In the genomic region with DNA sequence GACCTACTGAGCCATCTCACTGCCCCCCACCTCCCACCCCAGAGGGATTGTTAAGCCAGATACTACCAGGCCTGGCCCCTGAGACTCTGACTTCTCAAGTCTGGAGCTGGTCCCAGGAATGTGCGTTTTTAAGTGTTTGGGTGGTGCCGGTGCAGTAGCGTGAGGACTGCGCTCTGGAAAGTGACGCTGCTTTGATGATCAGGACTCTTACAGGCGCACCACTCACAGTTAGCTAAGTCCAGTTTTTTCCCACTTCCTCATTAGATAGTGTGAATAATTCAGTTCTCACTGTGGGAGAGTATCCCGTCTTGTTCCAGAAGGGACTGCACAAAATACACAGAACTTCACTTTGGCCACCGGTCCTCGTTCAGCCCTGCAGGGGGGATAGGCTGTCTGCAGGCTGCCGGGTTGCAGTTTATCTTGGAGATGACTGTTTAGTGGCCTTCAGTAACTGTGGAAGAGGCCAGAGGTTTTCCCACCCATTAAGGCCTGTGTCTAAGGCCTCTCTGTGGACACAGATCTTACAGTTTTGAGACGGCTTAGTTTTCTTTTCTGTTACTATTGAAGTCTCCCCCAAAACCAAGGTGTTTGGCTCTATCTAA, we compare ENCODE assay signal across 14 mouse cellular contexts.
DNase-seq lines count a peak whose midpoint lies in the region; ATAC-seq and TF ChIP-seq lines count a peak whose summit lies in the region.
"Had no signal": no experiment of that assay in that cellular context is flagged by ENCODE, and none has a peak within 500 bp of the region (broad histone marks: within the 10 kb centered on the region; RNA-seq: fewer than 3 reads in every experiment).

No protein-coding gene starts in this region.

- H3K4me2 ChIP-seq in embryonic facial prominence, embryonic 14.5 days (ENCODE audit: low read depth, low read length), result no peak overlapping the region
- no peak overlapping the region for H3K4me2 ChIP-seq in lung, embryonic 14.5 days
- no peak overlapping the region for H3K4me2 ChIP-seq in stomach, embryonic 14.5 days (replicated peaks; ENCODE audit: low read depth, low read length)
- H3K4me2 ChIP-seq: liver, embryonic 12.5 days; midbrain, embryonic 15.5 days had no signal

- DNase-seq in embryonic facial prominence, embryonic 14.5 days (ENCODE audit: low spot score), result peak; percentile 22
- DNase-seq in embryonic facial prominence, embryonic 10.5 days (ENCODE audit: low spot score), result no peak
- peak; percentile 70 for DNase-seq in lung, embryonic 14.5 days
- DNase-seq in lung, postnatal 25 days (ENCODE audit: low spot score), result no peak
- peak; percentile 37 to 47 for DNase-seq in heart, postnatal 10 days
- no peak for DNase-seq in gastrocnemius, postnatal 4 days (ENCODE audit: low spot score in 2 of 2)
- no peak for DNase-seq in B cell, adult 2 months
- DNase-seq: kidney, adult 8-10 months; layer of hippocampus, postnatal 36 days; spleen, adult 18-20 months; thymus, postnatal 14 days had no signal

- no peak overlapping the region for H3K4me3 ChIP-seq in embryonic facial prominence, embryonic 14.5 days (ENCODE audit: low read depth, low read length)
- no peak overlapping the region for H3K4me3 ChIP-seq in embryonic facial prominence, embryonic 10.5 days
- no peak overlapping the region for H3K4me3 ChIP-seq in lung, embryonic 14.5 days (ENCODE audit: low read depth, low read length)
- H3K4me3 ChIP-seq in stomach, embryonic 14.5 days (ENCODE audit: low read depth, low read length), result no peak overlapping the region
- H3K4me3 ChIP-seq: liver, embryonic 12.5 days; midbrain, embryonic 15.5 days had no signal

- H3K27ac ChIP-seq in embryonic facial prominence, embryonic 14.5 days (replicated peaks; ENCODE audit: low read depth, low read length), result no peak overlapping the region; the same call in 1 of the 2 replicates
- H3K27ac ChIP-seq in embryonic facial prominence, embryonic 10.5 days (replicated peaks), result no peak overlapping the region
- H3K27ac ChIP-seq in lung, embryonic 14.5 days (ENCODE audit: low read depth), result peak overlapping the region; percentile 75
- no peak overlapping the region for H3K27ac ChIP-seq in stomach, embryonic 14.5 days (ENCODE audit: low read length)
- H3K27ac ChIP-seq: liver, embryonic 12.5 days; midbrain, embryonic 15.5 days had no signal

- H3K36me3 ChIP-seq in embryonic facial prominence, embryonic 14.5 days (ENCODE audit: control insufficient read depth, insufficient read depth, low read length), result peaks cover 39% of the 10 kb centered on the region
- peaks cover 80% of the 10 kb centered on the region for H3K36me3 ChIP-seq in embryonic facial prominence, embryonic 10.5 days (replicated peaks)
- peaks cover 48% of the 10 kb centered on the region for H3K36me3 ChIP-seq in lung, embryonic 14.5 days (ENCODE audit: insufficient read depth)
- H3K36me3 ChIP-seq in stomach, embryonic 14.5 days (ENCODE audit: control insufficient read depth, insufficient read depth, low read length), result peaks cover 3% of the 10 kb centered on the region; the same call in 1 of the 2 replicates

- H3K27me3 ChIP-seq in embryonic facial prominence, embryonic 14.5 days (replicated peaks; ENCODE audit: control insufficient read depth, insufficient read depth, low read length), result no peaks in the 10 kb centered on the region
- no peaks in the 10 kb centered on the region for H3K27me3 ChIP-seq in embryonic facial prominence, embryonic 10.5 days (replicated peaks; ENCODE audit: low read depth, poor library complexity, severe bottlenecking)
- H3K27me3 ChIP-seq in lung, embryonic 14.5 days (ENCODE audit: insufficient read depth, low read length), result no peaks in the 10 kb centered on the region
- H3K27me3 ChIP-seq in stomach, embryonic 14.5 days (ENCODE audit: control insufficient read depth, insufficient read depth, low read length), result no peaks in the 10 kb centered on the region
- H3K27me3 ChIP-seq: liver, embryonic 12.5 days; midbrain, embryonic 15.5 days had no signal

- H3K9ac ChIP-seq in embryonic facial prominence, embryonic 14.5 days (ENCODE audit: low read depth, low read length), result no peak overlapping the region
- no peak overlapping the region for H3K9ac ChIP-seq in lung, embryonic 14.5 days
- H3K9ac ChIP-seq in stomach, embryonic 14.5 days (replicated peaks; ENCODE audit: low read depth, low read length), result no peak overlapping the region
- H3K9ac ChIP-seq: liver, embryonic 12.5 days; midbrain, embryonic 15.5 days had no signal

- 55% methylated on average over 11 of the region's 11 CpGs for WGBS in embryonic facial prominence, embryonic 14.5 days
- WGBS in embryonic facial prominence, embryonic 10.5 days, result 76% methylated on average over 11 of the region's 11 CpGs
- 26% methylated on average over 11 of the region's 11 CpGs for WGBS in lung, embryonic 14.5 days
- WGBS in stomach, embryonic 14.5 days, result 57% methylated on average over 11 of the region's 11 CpGs

- TF ChIP-seq CTCF in lung, embryonic 14.5 days (IDR thresholded peaks at IDR 0.05; ENCODE audit: low read depth), result no peak

- peaks cover 4% of the 10 kb centered on the region; the same call in 1 of the 2 replicates for H3K9me3 ChIP-seq in embryonic facial prominence, embryonic 14.5 days (ENCODE audit: control insufficient read depth, low read length)
- peaks cover 4% of the 10 kb centered on the region; the same call in 1 of the 2 replicates for H3K9me3 ChIP-seq in embryonic facial prominence, embryonic 10.5 days
- no peaks in the 10 kb centered on the region for H3K9me3 ChIP-seq in lung, embryonic 14.5 days (ENCODE audit: low read depth, low read length)
- peaks cover 5% of the 10 kb centered on the region; the same call in 1 of the 2 replicates for H3K9me3 ChIP-seq in stomach, embryonic 14.5 days (ENCODE audit: control insufficient read depth, low read depth, low read length)
- H3K9me3 ChIP-seq: liver, embryonic 12.5 days; midbrain, embryonic 15.5 days had no signal

- intact Hi-C loops in heart, postnatal 10 days (cut with DNase I), result loop anchor here (5.0 kb wide), 1 partner anchor 74 kb away; a partner anchor contains a TSS

- peaks cover 27% of the 10 kb centered on the region for H3K4me1 ChIP-seq in embryonic facial prominence, embryonic 14.5 days (ENCODE audit: control insufficient read depth, insufficient read depth, low read length)
- H3K4me1 ChIP-seq in embryonic facial prominence, embryonic 10.5 days, result peaks cover 51% of the 10 kb centered on the region
- H3K4me1 ChIP-seq in lung, embryonic 14.5 days (ENCODE audit: insufficient read depth), result peaks cover 19% of the 10 kb centered on the region
- H3K4me1 ChIP-seq in stomach, embryonic 14.5 days (ENCODE audit: control insufficient read depth, insufficient read depth, low read length), result peaks cover 9% of the 10 kb centered on the region

- ATAC-seq in embryonic facial prominence, embryonic 14.5 days (ENCODE audit: low read depth), result no peak
- ATAC-seq in lung, embryonic 14.5 days (ENCODE audit: insufficient read depth), result peak; percentile 47; the same call in 1 of the 2 replicates
- peak; percentile 37; the same call in 1 of the 2 replicates for ATAC-seq in stomach, embryonic 14.5 days (ENCODE audit: insufficient number of reproducible peaks, insufficient read depth, low FRiP score, low read depth)
- ATAC-seq: liver, embryonic 12.5 days; midbrain, embryonic 15.5 days had no signal

Comparison
In these comparisons a context has a peak if more than half of its experiments do, and no peak if none do; other contexts are left out.
1. DNase-seq: peak in embryonic facial prominence, embryonic 14.5 days (single experiment), lung, embryonic 14.5 days (single experiment) and heart, postnatal 10 days (2 of 2); none in embryonic facial prominence, embryonic 10.5 days (single experiment), lung, postnatal 25 days (single experiment), gastrocnemius, postnatal 4 days (0 of 2) and B cell, adult 2 months (0 of 2).